Mouse (Mus musculus) gastrocnemius, postnatal 25 days (tissue): ENCODE measurements at regions not wholly inside any gene's neighbourhood (a gene's known extent, or its start where the extent isn't known, plus 50 kb on each side); places are given as distances from the start of the nearest gene placed in this dataset.
A peak's percentile ranks its signal among the peaks of the same experiment; 100 is the strongest.

Experiments used
- DNase-seq: peaks from one replicate; pipeline ENCODE4 v3.0.0; 2022

- no peak for DNase-seq
Measured at GRCm38 (mm10) chr17:51683318-51683717, 149.8 kb downstream of the Satb1 start.

DNA sequence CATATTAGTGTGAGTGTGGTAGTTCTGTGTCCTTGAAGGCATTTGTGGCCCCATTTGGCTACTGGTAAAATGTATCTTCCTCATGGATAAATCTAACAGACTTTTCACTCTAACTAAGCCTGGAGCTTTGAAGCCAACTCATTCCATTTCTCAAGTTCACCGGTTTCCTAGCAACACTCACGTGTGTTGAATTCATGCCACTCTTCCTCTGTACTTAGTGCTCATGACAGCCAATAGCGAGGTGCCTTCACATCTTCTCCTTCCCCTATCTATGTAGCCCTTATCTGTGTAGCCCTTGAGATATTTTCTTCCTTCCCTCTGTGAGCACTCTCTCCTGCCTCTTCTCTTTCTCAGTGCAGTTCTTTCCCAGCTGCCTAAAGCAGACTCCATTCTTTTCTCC, 150.7 kb downstream of the Satb1 start:
- DNase-seq, result no peak

GRCm38 (mm10) chr17:51677451-51677850, 155.6 kb downstream of the Satb1 start:
- no peak for DNase-seq

GRCm38 (mm10) chr17:51658408-51658807, 174.7 kb downstream of the Satb1 start:
- no peak for DNase-seq

GRCm38 (mm10) chr17:51653881-51654280, 179.2 kb downstream of the Satb1 start:
- no peak for DNase-seq

DNA sequence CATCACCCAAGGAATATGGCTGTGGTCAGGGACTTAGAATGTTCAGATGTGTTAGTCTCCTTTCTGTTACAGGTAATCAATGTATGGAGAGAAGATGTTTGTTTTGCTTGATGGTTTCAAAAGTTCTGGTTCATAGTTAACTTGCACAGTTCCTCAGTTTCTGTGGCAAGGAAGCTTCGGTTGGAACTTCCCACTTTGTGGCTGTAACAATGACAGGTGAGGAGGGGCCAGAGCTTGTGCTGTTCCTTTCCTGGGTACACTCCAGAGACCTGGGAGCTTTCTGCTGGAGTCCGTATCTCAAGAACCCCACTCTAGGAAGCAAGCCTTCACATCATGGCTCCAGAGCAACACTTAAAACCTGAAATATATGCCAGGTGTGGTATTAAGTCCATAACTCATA, 181.2 kb downstream of the Satb1 start:
- DNase-seq, result no peak

DNA sequence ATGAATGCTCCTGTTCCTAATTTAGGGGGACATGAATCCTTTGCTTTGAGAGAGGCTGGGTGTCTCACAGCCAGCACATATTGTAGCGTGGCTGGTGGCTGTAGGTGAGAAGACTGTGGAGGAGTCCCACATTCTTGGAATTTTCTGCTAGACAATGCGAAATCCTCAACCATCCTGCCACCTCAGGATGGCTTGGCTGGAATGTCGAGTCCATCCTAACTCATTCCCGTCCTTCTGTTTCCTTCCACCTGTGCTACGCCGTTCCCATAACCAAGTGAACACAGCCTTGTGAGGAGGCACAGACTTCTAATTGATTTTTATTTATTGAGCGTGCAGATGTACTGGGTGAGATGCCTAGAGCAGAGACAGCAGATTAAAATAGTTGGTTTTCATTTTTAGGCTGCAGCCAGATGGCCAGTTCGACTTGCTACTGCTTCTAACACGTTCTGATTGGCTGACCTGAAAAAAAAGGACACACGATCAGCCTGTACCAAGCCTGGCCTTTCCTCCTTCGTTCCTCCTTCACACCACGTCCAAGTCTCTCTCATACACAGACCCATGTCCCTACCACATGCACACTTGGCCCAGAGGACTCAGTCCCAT, 183.8 kb downstream of the Satb1 start:
- no peak for DNase-seq

- DNase-seq, result no peak
Measured at GRCm38 (mm10) chr17:51646416-51646815, 186.7 kb downstream of the Satb1 start.

DNA sequence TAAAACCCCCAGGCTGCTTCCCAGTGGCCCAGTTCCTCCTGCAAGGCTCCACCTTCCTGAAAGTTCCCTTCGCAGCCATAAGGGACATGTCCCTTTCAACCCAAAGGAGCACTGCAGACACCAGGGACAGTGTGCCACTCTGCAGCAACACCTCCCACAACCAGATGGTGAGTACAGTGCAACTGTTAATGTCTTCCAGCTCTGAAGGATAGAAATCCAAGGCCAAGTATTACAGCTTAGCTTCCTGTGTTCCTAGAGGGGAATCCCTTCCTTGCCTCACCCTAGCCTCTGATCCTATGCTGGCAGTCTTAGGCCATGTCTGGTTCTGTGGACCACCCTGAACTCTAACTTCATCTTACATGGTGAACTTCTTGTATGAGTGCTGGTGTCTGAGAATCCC, 187.2 kb downstream of the Satb1 start:
- no peak for DNase-seq

DNA sequence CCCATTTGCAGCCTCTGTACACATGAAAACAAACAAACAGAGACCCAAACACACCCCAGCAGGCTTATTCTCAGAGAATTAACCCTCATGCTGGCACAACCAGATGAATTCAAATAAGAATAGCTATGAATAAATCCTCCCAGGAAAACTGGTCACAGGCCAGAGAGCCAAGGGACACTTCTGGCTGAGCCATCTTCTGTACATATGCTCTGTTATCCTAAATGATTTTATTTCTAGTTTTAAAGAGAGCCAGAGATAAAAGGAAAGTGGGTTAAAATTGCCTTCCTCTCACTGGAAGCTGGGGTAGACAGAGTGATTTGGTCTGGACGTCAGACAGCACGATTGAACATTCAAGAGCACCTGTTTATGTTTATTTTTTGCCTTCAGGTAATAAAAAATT, 190.4 kb downstream of the Satb1 start:
- no peak for DNase-seq

GRCm38 (mm10) chr17:51635913-51636312, 197.2 kb downstream of the Satb1 start:
- DNase-seq, result no peak

GRCm38 (mm10) chr17:51631574-51631973, 201.5 kb downstream of the Satb1 start:
- DNase-seq, result no peak

DNA sequence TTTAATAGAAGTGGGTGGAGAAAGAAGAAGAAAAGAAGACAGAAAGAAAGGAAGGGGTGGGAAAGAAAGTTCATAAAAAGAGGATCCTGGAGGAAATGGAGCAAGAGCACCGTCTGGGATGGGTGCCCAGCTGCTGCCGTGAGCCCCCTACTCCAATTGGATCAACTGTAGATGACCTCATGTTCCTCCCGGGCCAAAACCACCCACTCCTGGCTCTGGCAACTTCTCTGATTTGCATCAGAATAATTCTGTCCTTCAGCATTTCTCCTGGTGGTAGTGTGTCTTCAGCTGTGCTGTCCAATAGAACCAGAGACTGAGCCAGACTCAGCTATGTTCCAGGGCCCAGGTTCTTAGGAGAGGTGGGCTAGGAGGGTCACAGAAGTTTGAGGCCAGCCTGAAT, 212.6 kb downstream of the Satb1 start:
- DNase-seq, result no peak

DNA sequence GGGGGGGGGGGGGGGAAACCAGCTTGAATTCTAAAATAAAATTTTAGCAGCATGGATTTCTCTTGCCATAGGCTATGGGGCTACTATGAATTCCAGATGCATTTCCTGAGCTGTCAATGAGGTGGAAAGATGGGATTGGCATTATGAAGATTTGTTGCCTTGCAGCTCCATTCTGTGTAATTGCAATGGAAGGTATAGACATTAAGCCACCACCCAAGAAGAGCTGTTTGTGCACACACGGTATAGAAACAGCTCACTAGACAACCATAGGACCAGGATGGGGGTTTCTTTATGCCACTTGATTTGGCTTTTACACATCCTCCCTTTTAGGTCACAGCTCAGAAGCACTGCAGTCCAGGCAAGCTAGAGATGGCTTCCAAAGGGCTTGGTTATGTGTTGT, 247.8 kb downstream of the Satb1 start:
- DNase-seq, result no peak

GRCm38 (mm10) chr17:51583984-51584880, 248.9 kb downstream of the Satb1 start:
- DNase-seq, result no peak

- peak; percentile 31 for DNase-seq
Measured at GRCm38 (mm10) chr17:51583277-51583676, 249.8 kb downstream of the Satb1 start.

- DNase-seq, result no peak
Measured at GRCm38 (mm10) chr17:51555854-51556253, 277.2 kb downstream of the Satb1 start.

GRCm38 (mm10) chr17:51554446-51554845, 278.6 kb downstream of the Satb1 start:
- DNase-seq, result no peak

- DNase-seq, result no peak
Measured at GRCm38 (mm10) chr17:51552277-51553015, 280.6 kb downstream of the Satb1 start.

- peak; percentile 75 for DNase-seq
Measured at GRCm38 (mm10) chr17:51546999-51547398, 286.1 kb downstream of the Satb1 start.

DNA sequence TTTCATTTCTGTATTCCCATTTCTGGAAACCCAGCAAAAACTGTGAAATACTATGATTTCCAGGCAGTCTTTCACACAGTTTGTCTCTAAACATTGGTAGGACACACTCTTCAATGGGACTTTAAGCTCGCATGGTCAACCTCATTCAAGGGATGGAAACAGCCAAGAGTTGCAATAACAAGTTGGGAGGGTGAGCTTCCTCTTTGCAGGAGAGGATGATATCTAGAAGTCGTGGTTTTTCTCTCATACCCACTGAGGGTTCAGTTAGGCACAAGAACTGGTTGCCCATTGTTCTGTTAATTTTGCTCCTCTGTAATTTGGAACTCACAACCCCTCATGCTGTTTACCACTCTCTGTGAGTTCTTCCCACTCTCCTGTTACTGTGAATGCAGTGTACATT, 290.5 kb downstream of the Satb1 start:
- DNase-seq, result no peak

GRCm38 (mm10) chr17:51534678-51535077, 298.4 kb downstream of the Satb1 start:
- DNase-seq, result no peak

DNA sequence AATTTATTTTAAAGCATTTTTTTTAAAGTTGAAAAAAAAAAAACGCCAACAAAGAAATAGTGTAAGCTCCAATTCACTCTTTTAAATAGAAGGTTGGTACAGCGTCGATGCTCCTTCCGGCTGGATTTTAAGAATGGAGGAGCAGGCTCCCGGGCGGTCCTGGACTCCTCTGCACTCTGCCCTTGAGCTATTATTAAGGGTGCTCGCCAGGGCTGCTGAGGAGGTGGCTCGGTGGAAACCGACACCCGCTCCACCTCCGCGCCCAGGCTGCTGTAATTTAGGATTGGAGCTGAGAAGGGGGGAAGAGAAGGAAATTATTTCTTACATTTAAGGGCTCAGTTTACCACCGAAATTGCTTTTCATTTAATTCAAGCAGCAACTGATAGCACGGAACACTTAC, 298.8 kb downstream of the Satb1 start:
- peak; percentile 32 for DNase-seq
